Mouse (Mus musculus) heart, adult 11 months (tissue): Measurements from ENCODE around the gene Vmn1r2.
A peak's percentile ranks its signal among the peaks of the same experiment; 100 is the strongest.
"Not testable (repeated sequence)": the region's sequence is repeated elsewhere in the genome, so short reads cannot be mapped to it uniquely, and the experiment has no call there.

Source experiments
- DNase-seq: peaks from one replicate; pipeline ENCODE4 v3.0.0; 2022

Gene Vmn1r2

GRCm38 (mm10) chr4:3167020-3167419, at the start of gene Vmn1r2:
Vmn1r2 (plus strand) TSS chr4:3167320.
- not testable (repeated sequence) for DNase-seq

- not testable (repeated sequence) for DNase-seq
Observed at GRCm38 (mm10) chr4:3147926-3148325, 19.2 kb upstream of the Vmn1r2 start.

- DNase-seq, result not testable (repeated sequence)
Observed at GRCm38 (mm10) chr4:3153320-3153719, 13.8 kb upstream of the Vmn1r2 start.

- DNase-seq, result not testable (repeated sequence)
Observed at GRCm38 (mm10) chr4:3164429-3164828, 2.7 kb upstream of the Vmn1r2 start.

- DNase-seq, result peak; percentile 89
Observed at GRCm38 (mm10) chr4:3165046-3165445, 2.1 kb upstream of the Vmn1r2 start.

- peak; percentile 83 for DNase-seq
Observed at GRCm38 (mm10) chr4:3174586-3174985, 7.5 kb downstream of the Vmn1r2 start.

GRCm38 (mm10) chr4:3175756-3176155, 8.6 kb downstream of the Vmn1r2 start:
- peak; percentile 44 for DNase-seq

- peak; percentile 27 for DNase-seq
Observed at GRCm38 (mm10) chr4:3176195-3176594, 9.1 kb downstream of the Vmn1r2 start.

GRCm38 (mm10) chr4:3176746-3177490, 9.8 kb downstream of the Vmn1r2 start:
- DNase-seq, result peak; percentile 87

- not testable (repeated sequence) for DNase-seq
Observed at GRCm38 (mm10) chr4:3185258-3185657, 18.1 kb downstream of the Vmn1r2 start, which contains the start of gene Vmn1r3. Vmn1r3 (minus strand) TSS chr4:3185358.

GRCm38 (mm10) chr4:3209643-3210217, 42.6 kb downstream of the Vmn1r2 start:
- not testable (repeated sequence) for DNase-seq

- DNase-seq, result peak; percentile 79
Observed at GRCm38 (mm10) chr4:3213349-3213748, 46.2 kb downstream of the Vmn1r2 start.

- not testable (repeated sequence) for DNase-seq
Observed at GRCm38 (mm10) chr4:3216382-3216781, 49.3 kb downstream of the Vmn1r2 start.
